Mouse (Mus musculus) adipocyte (in vitro differentiated cells): ENCODE results near the gene Gm11238.
A peak's percentile ranks its signal among the peaks of the same experiment; 100 is the strongest.
"Not testable (repeated sequence)": the region's sequence is repeated elsewhere in the genome, so short reads cannot be mapped to it uniquely, and the experiment has no call there.

Experiments used
- DNase-seq: peaks from one replicate; pipeline ENCODE4 v3.0.0-alpha.2; 2016; ENCODE audit warnings: low spot score

Gene Gm11238

DNA sequence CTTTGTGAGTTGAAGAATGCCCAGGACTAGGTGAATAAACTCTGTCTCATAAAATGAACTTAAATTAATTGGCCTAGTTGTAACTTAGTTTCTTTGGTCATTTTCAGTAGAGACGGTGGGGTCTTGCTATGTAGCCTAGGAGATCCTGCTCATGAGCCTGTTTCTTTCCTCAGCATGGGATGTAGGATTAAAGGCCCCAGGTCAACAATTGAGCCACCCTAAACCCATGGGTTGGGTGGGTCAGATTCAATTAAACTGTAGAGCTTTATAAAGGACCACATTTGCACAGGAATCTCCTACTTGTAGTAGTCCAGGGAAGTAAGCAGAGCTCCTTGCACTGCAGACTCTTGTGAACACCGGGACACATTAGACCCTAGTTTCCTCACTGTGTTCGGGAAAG is at the start of gene Gm11238:
Gene Gm11238, plus strand, starts transcription at position 301 of the 400 bp plus-strand sequence.
- not testable (repeated sequence) for DNase-seq

DNA sequence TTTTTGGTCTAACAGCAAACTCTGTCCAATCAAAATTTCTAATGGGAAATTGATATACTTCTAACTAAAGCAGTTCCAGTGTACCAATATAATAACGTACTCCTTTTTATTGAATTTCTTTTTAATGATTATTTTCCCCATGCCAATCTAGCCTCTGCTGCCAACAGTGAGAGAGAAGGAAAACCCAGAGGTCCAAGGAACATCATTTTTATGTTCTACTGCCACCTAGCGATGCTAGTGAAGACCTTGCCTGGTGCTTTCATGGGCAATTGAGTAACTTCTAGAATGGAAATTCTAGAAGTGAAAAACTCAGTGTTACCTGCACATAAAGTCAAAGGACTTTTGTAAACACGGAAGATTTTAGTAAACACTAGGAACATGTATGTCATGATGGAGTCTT is 8.4 kb upstream of the Gm11238 start:
- DNase-seq, result peak; percentile 37

DNA sequence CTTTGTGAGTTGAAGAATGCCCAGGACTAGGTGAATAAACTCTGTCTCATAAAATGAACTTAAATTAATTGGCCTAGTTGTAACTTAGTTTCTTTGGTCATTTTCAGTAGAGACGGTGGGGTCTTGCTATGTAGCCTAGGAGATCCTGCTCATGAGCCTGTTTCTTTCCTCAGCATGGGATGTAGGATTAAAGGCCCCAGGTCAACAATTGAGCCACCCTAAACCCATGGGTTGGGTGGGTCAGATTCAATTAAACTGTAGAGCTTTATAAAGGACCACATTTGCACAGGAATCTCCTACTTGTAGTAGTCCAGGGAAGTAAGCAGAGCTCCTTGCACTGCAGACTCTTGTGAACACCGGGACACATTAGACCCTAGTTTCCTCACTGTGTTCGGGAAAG is 15.0 kb downstream of the Gm11238 start, which contains the start of gene Gm11237:
Gene Gm11237, plus strand, starts transcription at position 301 of the 400 bp plus-strand sequence.
- DNase-seq, result not testable (repeated sequence)

DNA sequence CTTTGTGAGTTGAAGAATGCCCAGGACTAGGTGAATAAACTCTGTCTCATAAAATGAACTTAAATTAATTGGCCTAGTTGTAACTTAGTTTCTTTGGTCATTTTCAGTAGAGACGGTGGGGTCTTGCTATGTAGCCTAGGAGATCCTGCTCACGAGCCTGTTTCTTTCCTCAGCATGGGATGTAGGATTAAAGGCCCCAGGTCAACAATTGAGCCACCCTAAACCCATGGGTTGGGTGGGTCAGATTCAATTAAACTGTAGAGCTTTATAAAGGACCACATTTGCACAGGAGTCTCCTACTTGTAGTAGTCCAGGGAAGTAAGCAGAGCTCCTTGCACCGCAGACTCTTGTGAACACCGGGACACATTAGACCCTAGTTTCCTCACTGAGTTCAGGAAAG is 30.1 kb downstream of the Gm11238 start, which contains the start of gene Gm11236:
Gene Gm11236, plus strand, starts transcription at position 301 of the 400 bp plus-strand sequence.
- not testable (repeated sequence) for DNase-seq

DNA sequence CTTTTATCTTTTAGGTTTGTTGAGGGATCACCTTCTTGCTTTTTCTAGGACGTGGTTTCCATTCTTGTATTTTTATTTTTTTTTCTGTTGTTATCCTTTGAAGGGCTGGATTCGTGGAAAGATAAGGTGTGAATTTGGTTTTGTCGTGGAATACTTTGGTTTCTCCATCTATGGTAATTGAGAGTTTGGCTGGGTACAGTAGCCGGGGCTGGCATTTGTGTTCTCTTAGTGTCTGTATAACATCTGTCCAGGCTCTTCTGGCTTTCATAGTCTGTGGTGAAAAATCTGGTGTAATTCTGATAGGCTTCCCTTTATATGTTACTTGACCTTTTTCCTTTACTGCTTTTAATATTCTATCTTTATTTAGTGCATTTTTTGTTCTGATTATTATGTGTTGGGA is 54.2 kb downstream of the Gm11238 start:
- DNase-seq, result not testable (repeated sequence)

DNA sequence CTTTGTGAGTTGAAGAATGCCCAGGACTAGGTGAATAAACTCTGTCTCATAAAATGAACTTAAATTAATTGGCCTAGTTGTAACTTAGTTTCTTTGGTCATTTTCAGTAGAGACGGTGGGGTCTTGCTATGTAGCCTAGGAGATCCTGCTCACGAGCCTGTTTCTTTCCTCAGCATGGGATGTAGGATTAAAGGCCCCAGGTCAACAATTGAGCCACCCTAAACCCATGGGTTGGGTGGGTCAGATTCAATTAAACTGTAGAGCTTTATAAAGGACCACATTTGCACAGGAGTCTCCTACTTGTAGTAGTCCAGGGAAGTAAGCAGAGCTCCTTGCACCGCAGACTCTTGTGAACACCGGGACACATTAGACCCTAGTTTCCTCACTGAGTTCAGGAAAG is 60.4 kb downstream of the Gm11238 start, which contains the start of gene Gm11239:
Gene Gm11239, plus strand, starts transcription at position 301 of the 400 bp plus-strand sequence.
- DNase-seq, result not testable (repeated sequence)

DNA sequence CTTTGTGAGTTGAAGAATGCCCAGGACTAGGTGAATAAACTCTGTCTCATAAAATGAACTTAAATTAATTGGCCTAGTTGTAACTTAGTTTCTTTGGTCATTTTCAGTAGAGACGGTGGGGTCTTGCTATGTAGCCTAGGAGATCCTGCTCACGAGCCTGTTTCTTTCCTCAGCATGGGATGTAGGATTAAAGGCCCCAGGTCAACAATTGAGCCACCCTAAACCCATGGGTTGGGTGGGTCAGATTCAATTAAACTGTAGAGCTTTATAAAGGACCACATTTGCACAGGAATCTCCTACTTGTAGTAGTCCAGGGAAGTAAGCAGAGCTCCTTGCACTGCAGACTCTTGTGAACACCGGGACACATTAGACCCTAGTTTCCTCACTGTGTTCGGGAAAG is 75.5 kb downstream of the Gm11238 start, which contains the start of gene Gm428:
Gene Gm428, plus strand, starts transcription at position 301 of the 400 bp plus-strand sequence.
- DNase-seq, result not testable (repeated sequence)
